Mouse (Mus musculus) erythroblast, embryonic 14.5 days (primary cell): Measurements from ENCODE around the gene Wdr92. TPM values are rescaled to one million over a fixed set of nuclear protein-coding genes. Genes with fewer than 3 reads are reported as not detected.

Source experiments
- H3K27me3 ChIP-seq: 2 replicates; pipeline ENCODE4 v1.6.1; 2012; ENCODE audit warnings: inconsistent platforms; ENCODE audit not compliant: control insufficient read depth
- H3K36me3 ChIP-seq: 2 replicates; pipeline ENCODE4 v1.6.1; 2012; ENCODE audit warnings: mild to moderate bottlenecking, inconsistent platforms; ENCODE audit not compliant: control insufficient read depth
- H3K4me1 ChIP-seq: 2 replicates; pipeline ENCODE4 v1.6.1; 2012; ENCODE audit warnings: inconsistent platforms; ENCODE audit not compliant: control insufficient read depth
- H3K4me3 ChIP-seq: replicated peaks from 2 replicates; pipeline ENCODE3; 2012; ENCODE audit warnings: moderate library complexity, mild to moderate bottlenecking, inconsistent platforms
- H3K9me3 ChIP-seq: 2 replicates; pipeline ENCODE4 v1.6.1; 2012; ENCODE audit warnings: low read length, inconsistent platforms, mixed read lengths; ENCODE audit not compliant: control insufficient read depth
- GATA1 ChIP-seq: IDR thresholded peaks from 2 replicates; pipeline ENCODE4 v1.6.1; 2012; ENCODE audit warnings: low read length, inconsistent platforms, mixed read lengths
- TAL1 ChIP-seq: IDR thresholded peaks from 3 replicates; pipeline ENCODE4 v1.6.1; 2012; ENCODE audit warnings: low read length, inconsistent platforms, mixed read lengths
- polyA plus RNA-seq: library from polyadenylated mRNA; stranded (reverse); fragments of >175 nt; gene quantifications from 2 replicates; pipeline ENCODE4 v1.2.3, GENCODE M21; 2012

Gene Wdr92
- polyA plus RNA-seq, 1 experiment, result not detected

GRCm38 (mm10) chr11:17199840-17200501 lies 18.1 kb downstream of the Wdr92 start:
- H3K4me1 ChIP-seq, result no peaks in the 10 kb centered on the region
- H3K36me3 ChIP-seq, result peaks cover 77% of the 10 kb centered on the region
- no peak overlapping the region for H3K4me3 ChIP-seq
- TF ChIP-seq GATA1, result no peak
- TF ChIP-seq TAL1, result no peak
- no peaks in the 10 kb centered on the region for H3K9me3 ChIP-seq
- H3K27me3 ChIP-seq, result no peaks in the 10 kb centered on the region

- TF ChIP-seq GATA1, result no peak
- no peak for TF ChIP-seq TAL1
- Histone ChIP-seq H3K4me1 (no peaks in the 10 kb centered on the region), H3K4me3 (no peak overlapping the region), H3K9me3 (no peaks in the 10 kb centered on the region), H3K36me3 (peaks cover 75% of the 10 kb centered on the region), H3K27me3 (no peaks in the 10 kb centered on the region)
Observed at GRCm38 (mm10) chr11:17200936-17201335, 19.0 kb downstream of the Wdr92 start.

- peaks cover 69% of the 10 kb centered on the region for H3K36me3 ChIP-seq
Observed at GRCm38 (mm10) chr11:17202481-17202880, 20.6 kb downstream of the Wdr92 start.

GRCm38 (mm10) chr11:17211258-17212140 lies 29.6 kb downstream of the Wdr92 start, which contains the start of gene Pno1:
TSS of gene Pno1 (minus strand) at chr11:17211568.
- Histone ChIP-seq H3K4me1 (peaks cover 31% of the 10 kb centered on the region), H3K4me3 (peak within 1 kb of the TSS; percentile 78), H3K27me3 (no peaks in the 10 kb centered on the region), H3K36me3 (peaks cover 21% of the 10 kb centered on the region), H3K9me3 (no peaks in the 10 kb centered on the region)
- TF ChIP-seq GATA1 (no peak), TAL1 (no peak)

More at GRCm38 (mm10) chr11:17202481-17202880, 20.6 kb downstream of the Wdr92 start:
- no peaks in the 10 kb centered on the region for H3K27me3 ChIP-seq
- H3K4me3 ChIP-seq, result no peak overlapping the region
- TF ChIP-seq TAL1 (no peak), GATA1 (no peak)
- H3K4me1 ChIP-seq, result no peaks in the 10 kb centered on the region
- H3K9me3 ChIP-seq, result no peaks in the 10 kb centered on the region

GRCm38 (mm10) chr11:17212141-17212495 lies 30.2 kb downstream of the Wdr92 start:
- Histone ChIP-seq H3K9me3 (no peaks in the 10 kb centered on the region), H3K4me3 (peak overlapping the region; percentile 78), H3K36me3 (peaks cover 20% of the 10 kb centered on the region), H3K27me3 (no peaks in the 10 kb centered on the region), H3K4me1 (peaks cover 31% of the 10 kb centered on the region)
- TF ChIP-seq GATA1, result no peak
- TF ChIP-seq TAL1, result no peak

- Histone ChIP-seq H3K4me1 (peaks cover 31% of the 10 kb centered on the region), H3K9me3 (no peaks in the 10 kb centered on the region), H3K4me3 (peak overlapping the region; percentile 78), H3K27me3 (no peaks in the 10 kb centered on the region), H3K36me3 (peaks cover 20% of the 10 kb centered on the region)
- TF ChIP-seq GATA1 (peak; percentile 26; the same call in 1 of the 2 replicates), TAL1 (no peak)
Observed at GRCm38 (mm10) chr11:17212903-17213509, 31.1 kb downstream of the Wdr92 start.

GRCm38 (mm10) chr11:17215475-17215874 lies 33.6 kb downstream of the Wdr92 start:
- H3K36me3 ChIP-seq, result peaks cover 18% of the 10 kb centered on the region
- no peaks in the 10 kb centered on the region for H3K27me3 ChIP-seq
- no peak overlapping the region for H3K4me3 ChIP-seq
- TF ChIP-seq GATA1 (no peak), TAL1 (no peak)
- H3K4me1 ChIP-seq, result peaks cover 26% of the 10 kb centered on the region
- no peaks in the 10 kb centered on the region for H3K9me3 ChIP-seq

GRCm38 (mm10) chr11:17221126-17221525 lies 39.2 kb downstream of the Wdr92 start:
- no peak for TF ChIP-seq GATA1
- TF ChIP-seq TAL1, result no peak
- Histone ChIP-seq H3K4me3 (no peak overlapping the region), H3K4me1 (no peaks in the 10 kb centered on the region), H3K36me3 (peaks cover 57% of the 10 kb centered on the region), H3K27me3 (no peaks in the 10 kb centered on the region), H3K9me3 (no peaks in the 10 kb centered on the region)

GRCm38 (mm10) chr11:17232792-17233191 lies 50.9 kb downstream of the Wdr92 start:
- Histone ChIP-seq H3K9me3 (no peaks in the 10 kb centered on the region), H3K4me3 (no peak overlapping the region), H3K36me3 (peaks cover 59% of the 10 kb centered on the region), H3K4me1 (peaks cover 11% of the 10 kb centered on the region), H3K27me3 (no peaks in the 10 kb centered on the region)
- TF ChIP-seq GATA1, result no peak
